Mouse (Mus musculus) mature B cell (primary cell): ENCODE results near the gene Dnah2.
"Not testable (repeated sequence)": the region's sequence is repeated elsewhere in the genome, so short reads cannot be mapped to it uniquely, and the experiment has no call there.

Source experiments
- in situ Hi-C: fragments of 300-500 bp; cut with MboI; formaldehyde crosslinking; loops from 2 replicates; pipeline ENCODE4 v1.14.3; 2019

Dnah2 gene

GRCm38 (mm10) chr11:69406867-69407723, 141.8 kb downstream of the Dnah2 start:
- in situ Hi-C loops, result no loop called here

GRCm38 (mm10) chr11:69406282-69406681, 142.6 kb downstream of the Dnah2 start:
- in situ Hi-C loops, result no loop called here

GRCm38 (mm10) chr11:69405397-69406200, 143.3 kb downstream of the Dnah2 start:
- in situ Hi-C loops, result no loop called here

- in situ Hi-C loops, result loop anchor here (5.0 kb wide), 1 partner anchor 33 kb away; no protein-coding TSS in a partner anchor
Measured at GRCm38 (mm10) chr11:69404595-69405396, 144.1 kb downstream of the Dnah2 start.

- in situ Hi-C loops, result loop anchor here (5.0 kb wide), 1 partner anchor 33 kb away; no protein-coding TSS in a partner anchor
Measured at GRCm38 (mm10) chr11:69403691-69404594, 145.0 kb downstream of the Dnah2 start.

- in situ Hi-C loops, result loop anchor here (5.0 kb wide), 1 partner anchor 35 kb away; no protein-coding TSS in a partner anchor
Measured at GRCm38 (mm10) chr11:69401987-69402386, 146.9 kb downstream of the Dnah2 start.

- in situ Hi-C loops, result loop anchor here (5.0 kb wide), 1 partner anchor 36 kb away; no protein-coding TSS in a partner anchor
Measured at GRCm38 (mm10) chr11:69401210-69401637, 147.7 kb downstream of the Dnah2 start.

- in situ Hi-C loops, result loop anchor here (5.0 kb wide), 1 partner anchor 37 kb away; no protein-coding TSS in a partner anchor
Measured at GRCm38 (mm10) chr11:69400083-69400850, 148.6 kb downstream of the Dnah2 start.

- in situ Hi-C loops, result loop anchor here (5.0 kb wide), 1 partner anchor 38 kb away; no protein-coding TSS in a partner anchor
Measured at GRCm38 (mm10) chr11:69399201-69400082, 149.5 kb downstream of the Dnah2 start.

GRCm38 (mm10) chr11:69398486-69399200, 150.3 kb downstream of the Dnah2 start:
- in situ Hi-C loops, result no loop called here

- in situ Hi-C loops, result no loop called here
Measured at GRCm38 (mm10) chr11:69398059-69398458, 150.9 kb downstream of the Dnah2 start, which contains the start of gene Tmem88. Gene Tmem88 (minus strand): TSS chr11:69398234.

- in situ Hi-C loops, result no loop called here
Measured at GRCm38 (mm10) chr11:69397581-69398057, 151.3 kb downstream of the Dnah2 start.

- in situ Hi-C loops, result no loop called here
Measured at GRCm38 (mm10) chr11:69396772-69397171, 152.1 kb downstream of the Dnah2 start.

GRCm38 (mm10) chr11:69395634-69396373, 153.1 kb downstream of the Dnah2 start:
- in situ Hi-C loops, result no loop called here

GRCm38 (mm10) chr11:69395235-69395633, 153.7 kb downstream of the Dnah2 start, which contains the start of the genes Naa38 and Cyb5d1:
Gene Naa38 (plus strand): TSS chr11:69395487.
Gene Cyb5d1 (minus strand): TSS chr11:69395631.
- in situ Hi-C loops, result not testable (repeated sequence)

- in situ Hi-C loops, result not testable (repeated sequence)
Measured at GRCm38 (mm10) chr11:69394591-69395167, 154.2 kb downstream of the Dnah2 start.
